Mouse (Mus musculus) left cerebral cortex, adult 2 months (tissue): ENCODE data around the gene Zfp422. TPM values are rescaled to one million over a fixed set of nuclear protein-coding genes. Genes with fewer than 3 reads are reported as not detected.

Experiments
- DNase-seq, 2 experiments: peaks; one replicate each; pipeline ENCODE4 v3.0.0; 2021 to 2022; ENCODE audit warnings: low spot score in 2 of 2, mixed read lengths in 1 of 2; ENCODE audit errors: extremely low spot score in 1 of 2
- H3K27ac ChIP-seq: fragments of 200-600 bp; 2 replicates; pipeline ENCODE4 v1.8.1; 2022
- H3K4me3 ChIP-seq: fragments of 200-600 bp; 2 replicates; pipeline ENCODE4 v1.8.1; 2022
- CTCF ChIP-seq: fragments of 200-600 bp; IDR thresholded peaks from 2 replicates; pipeline ENCODE4 v1.8.1; 2022; ENCODE audit warnings: antibody characterized with exemption, mild to moderate bottlenecking, moderate library complexity
- intact Hi-C: fragments of 180-260 bp; cut with DNase I; formaldehyde crosslinking; loops from one replicate; pipeline ENCODE4 v1.15.1; 2025
- total RNA-seq, 2 experiments: library from RNA; stranded (reverse); gene quantifications; 2 replicates each; pipeline ENCODE4 v1.2.3; 2021

The Zfp422 gene
- total RNA-seq, 2 experiments from 2014 or later: 21.9 to 24.1 TPM

- no peak for DNase-seq
- intact Hi-C loops: no loop called here
- Histone ChIP-seq H3K4me3 (no peak overlapping the region), H3K27ac (no peak overlapping the region)
- no peak for TF ChIP-seq CTCF
Measured at GRCm38 (mm10) chr6:116667382-116667781, 38.6 kb upstream of the Zfp422 start.

GRCm38 (mm10) chr6:116666892-116667291 is 38.1 kb upstream of the Zfp422 start:
- intact Hi-C loops: no loop called here
- Histone ChIP-seq H3K4me3 (no peak overlapping the region), H3K27ac (no peak overlapping the region)
- DNase-seq: no peak
- no peak for TF ChIP-seq CTCF

- intact Hi-C loops: no loop called here
- Histone ChIP-seq H3K27ac (no peak overlapping the region), H3K4me3 (no peak overlapping the region)
- no peak for TF ChIP-seq CTCF
- DNase-seq: no peak
Measured at GRCm38 (mm10) chr6:116666085-116666750, 37.4 kb upstream of the Zfp422 start.

GRCm38 (mm10) chr6:116664830-116665229 is 36.0 kb upstream of the Zfp422 start:
- H3K4me3 ChIP-seq: no peak overlapping the region
- DNase-seq: no peak
- TF ChIP-seq CTCF: no peak
- no peak overlapping the region for H3K27ac ChIP-seq
- intact Hi-C loops: no loop called here

- intact Hi-C loops: no loop called here
- no peak for TF ChIP-seq CTCF
Measured at GRCm38 (mm10) chr6:116664031-116664430, 35.2 kb upstream of the Zfp422 start.

GRCm38 (mm10) chr6:116663364-116663763 is 34.6 kb upstream of the Zfp422 start:
- intact Hi-C loops: no loop called here
- no peak for DNase-seq
- TF ChIP-seq CTCF: no peak
- Histone ChIP-seq H3K27ac (no peak overlapping the region), H3K4me3 (no peak overlapping the region)

More at GRCm38 (mm10) chr6:116664031-116664430, 35.2 kb upstream of the Zfp422 start:
- H3K4me3 ChIP-seq: no peak overlapping the region
- no peak for DNase-seq
- H3K27ac ChIP-seq: no peak overlapping the region

- H3K4me3 ChIP-seq: no peak overlapping the region
- no peak overlapping the region for H3K27ac ChIP-seq
- intact Hi-C loops: loop anchor here (2.0 to 10.0 kb wide), 4 partner anchors 103 to 1171 kb away; partner anchors contain the start of gene Cxcl12
- peak; percentile 77 for TF ChIP-seq CTCF
- DNase-seq: peak; percentile 58 to 60
Measured at GRCm38 (mm10) chr6:116653684-116654454, 25.1 kb upstream of the Zfp422 start.

GRCm38 (mm10) chr6:116653191-116653590 is 24.4 kb upstream of the Zfp422 start:
- Histone ChIP-seq H3K27ac (no peak overlapping the region), H3K4me3 (no peak overlapping the region)
- no peak for DNase-seq
- TF ChIP-seq CTCF: no peak
- intact Hi-C loops: loop anchor here (5.0 to 10.0 kb wide), 3 partner anchors 104 to 512 kb away; partner anchors contain the start of gene Cxcl12

GRCm38 (mm10) chr6:116651437-116652118 is 22.8 kb upstream of the Zfp422 start:
- Histone ChIP-seq H3K27ac (0 out of 2 replicates have a peak overlapping the region, but pooled peaks have one; percentile 28), H3K4me3 (peak overlapping the region; percentile 27; the same call in 1 of the 2 replicates)
- peak; percentile 30 for TF ChIP-seq CTCF
- intact Hi-C loops: loop anchor here (5.0 to 10.0 kb wide), 3 partner anchors 106 to 513 kb away; partner anchors contain the start of gene Cxcl12
- no peak for DNase-seq

- Histone ChIP-seq H3K4me3 (peak within 1 kb of the TSS; percentile 27; the same call in 1 of the 2 replicates), H3K27ac (no peak within 1 kb of the TSS; the same call in 1 of the 2 replicates)
- intact Hi-C loops: loop anchor here (5.0 to 10.0 kb wide), 3 partner anchors 107 to 514 kb away; partner anchors contain the start of gene Cxcl12
- no peak for TF ChIP-seq CTCF
- DNase-seq: no peak
Measured at GRCm38 (mm10) chr6:116650406-116650805, 21.6 kb upstream of the Zfp422 start, which contains the start of gene Depp1. TSS of gene Depp1 (plus strand) at chr6:116650609.

- DNase-seq: no peak
- TF ChIP-seq CTCF: no peak
- intact Hi-C loops: loop anchor here (5.0 to 10.0 kb wide), 3 partner anchors 107 to 515 kb away; partner anchors contain the start of gene Cxcl12
- Histone ChIP-seq H3K4me3 (no peak overlapping the region), H3K27ac (no peak overlapping the region)
Measured at GRCm38 (mm10) chr6:116649811-116650210, 21.0 kb upstream of the Zfp422 start.
